Mouse (Mus musculus) embryonic stem cell, embryonic (primary cell): Measurements from ENCODE around the gene 1700029I15Rik.

Experiments
- CTCF ChIA-PET, 4 experiments: fragments of 300-600 bp in 2 of 4; fragments of 350-600 bp in 2 of 4; sonication (Branson Sonifier 250); formaldehyde crosslinking; loops; one replicate each; lab custom pipeline; 2022; ENCODE audit warnings: inconsistent platforms in 2 of 4; lab: Charles Lee
- POLR2A ChIA-PET, 4 experiments: fragments of 300-600 bp in 2 of 4; fragments of 350-600 bp in 2 of 4; sonication (Branson Sonifier 250); formaldehyde crosslinking; loops; one replicate each; lab custom pipeline; 2022; ENCODE audit warnings: antibody characterized with exemption in 4 of 4, inconsistent platforms in 1 of 4; lab: Charles Lee

1700029I15Rik gene

DNA sequence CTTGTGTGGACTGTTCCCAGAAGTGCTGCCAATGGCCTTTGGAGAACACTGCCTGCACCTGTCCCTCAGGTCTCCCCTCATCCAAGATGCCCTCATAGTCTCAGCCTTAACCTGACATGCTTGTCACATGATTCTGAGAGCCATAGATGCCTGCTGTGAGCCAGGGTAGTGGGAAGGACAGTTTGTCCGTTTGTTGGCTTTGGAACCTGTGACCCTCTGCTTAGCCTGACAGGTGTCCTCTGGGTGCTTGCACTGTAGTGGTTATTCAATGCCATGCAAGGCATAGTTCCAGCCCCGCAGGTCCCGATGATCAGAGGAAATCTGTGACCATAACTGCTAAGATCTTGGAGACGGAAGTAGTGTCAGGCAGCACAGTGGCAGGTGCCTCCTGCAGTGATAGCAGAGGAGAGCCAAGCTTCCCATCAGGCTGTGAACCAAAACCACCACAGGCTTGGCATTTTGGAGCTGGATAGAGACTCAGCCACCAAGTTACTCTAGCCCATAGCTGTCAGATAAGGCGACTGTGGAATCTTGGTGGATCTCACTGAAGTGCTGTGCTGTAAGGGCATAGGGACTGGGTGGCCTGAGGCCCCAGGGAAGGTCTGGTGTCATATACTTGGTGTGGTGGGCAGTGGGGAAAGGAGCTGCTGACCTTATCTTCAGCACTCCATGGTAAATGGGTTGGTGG is at the start of gene 1700029I15Rik:
1700029I15Rik (plus strand) TSS at position 638 of the 688 bp plus-strand sequence.
- CTCF ChIA-PET: no interaction called here
- POLR2A ChIA-PET: interaction anchor here in 2 of 4 experiments (0.6 kb wide), 3 partner anchors 95 to 1843 kb away, joined by 3 to 4 read pairs (median 3); no protein-coding TSS in a partner anchor

GRCm38 (mm10) chr2:92342418-92342817 is 39.9 kb upstream of the 1700029I15Rik start:
- POLR2A ChIA-PET: interaction anchor here in 1 of 4 experiments (1.1 to 1.4 kb wide), 2 partner anchors 9 to 11 kb away, joined by 3 to 4 read pairs; no protein-coding TSS in a partner anchor
- CTCF ChIA-PET: interaction anchor here in 1 of 4 experiments (1.0 to 1.2 kb wide), 2 partner anchors 25 to 66 kb away, joined by 3 to 4 read pairs; no protein-coding TSS in a partner anchor

GRCm38 (mm10) chr2:92347191-92347590 is 35.1 kb upstream of the 1700029I15Rik start:
- ChIA-PET CTCF (no interaction called here), POLR2A (interaction anchor here in 2 of 4 experiments (0.6 to 1.6 kb wide), 2 partner anchors 20 to 23 kb away, joined by 4 to 10 read pairs; no protein-coding TSS in a partner anchor)

DNA sequence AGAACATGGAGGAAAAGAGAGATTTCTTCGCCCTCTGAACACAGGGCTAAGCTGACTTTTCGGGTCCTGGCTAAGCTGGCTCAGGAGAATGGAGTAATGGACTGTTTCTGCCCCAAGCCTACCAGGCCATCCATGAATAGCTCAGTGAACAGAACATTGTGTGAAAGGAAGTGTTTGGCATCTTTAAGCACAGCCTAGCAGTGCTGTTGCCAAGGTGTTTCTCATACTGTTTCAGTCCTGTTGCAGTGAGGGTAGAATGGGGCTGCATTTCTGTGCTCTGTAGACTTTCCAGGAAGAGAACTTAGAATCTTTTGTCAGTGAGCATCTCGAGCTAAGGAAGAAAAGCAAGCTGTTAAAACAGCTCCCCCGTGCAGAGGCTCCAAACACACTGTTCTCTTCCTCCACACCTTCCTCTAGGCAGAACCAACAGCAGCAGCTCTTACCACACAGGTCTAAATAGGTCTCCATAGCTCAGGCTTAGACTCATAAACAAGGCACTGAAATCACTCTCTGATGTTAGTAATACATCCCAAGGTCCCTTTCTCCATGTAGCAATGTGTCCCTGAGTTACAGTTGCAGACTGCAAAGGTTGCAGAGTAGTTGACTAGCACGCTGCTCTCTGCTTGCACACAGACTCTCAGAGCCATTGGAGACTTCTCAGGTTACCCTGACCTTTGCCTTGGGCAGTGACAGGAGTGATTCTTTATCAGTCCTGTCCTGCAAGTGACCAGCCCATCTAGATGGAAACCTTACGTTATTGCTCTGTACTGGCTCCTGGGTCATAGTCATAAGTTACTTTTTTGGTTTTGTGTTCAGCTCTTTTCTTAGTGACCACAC is 32.5 kb upstream of the 1700029I15Rik start:
- CTCF ChIA-PET: interaction anchor here in 2 of 4 experiments (0.6 to 0.7 kb wide), 2 partner anchors 50 to 155 kb away, joined by 3 read pairs; no protein-coding TSS in a partner anchor
- POLR2A ChIA-PET: interaction anchor here in 2 of 4 experiments (0.7 to 1.8 kb wide), 4 partner anchors 8 to 141 kb away, joined by 3 to 6 read pairs (median 3); partner anchors contain the start of genes Large2 (in 1 of the 2) and Pex16 (in 1 of the 2)

- CTCF ChIA-PET: no interaction called here
Observed at GRCm38 (mm10) chr2:92350686-92351085, 31.7 kb upstream of the 1700029I15Rik start.

DNA sequence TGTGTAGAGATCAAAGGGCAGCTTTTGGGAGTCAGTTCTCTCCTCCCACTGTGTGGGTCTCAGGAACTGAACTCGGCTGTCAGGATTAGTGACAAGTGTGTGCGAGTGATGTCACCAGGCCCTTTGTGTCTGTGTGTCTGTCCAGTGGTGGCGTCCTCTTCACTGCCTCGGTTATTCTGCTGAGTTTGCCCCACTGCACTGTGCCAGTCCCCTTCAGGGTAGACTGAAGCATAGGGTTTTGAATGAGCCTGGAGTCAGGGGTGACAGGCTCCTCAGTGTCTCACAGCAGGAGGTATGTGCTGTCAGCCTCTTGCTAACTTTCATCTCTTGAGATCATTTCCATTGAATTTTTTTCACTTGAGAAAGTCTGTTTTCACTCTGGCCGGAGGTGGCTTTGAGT is 28.9 kb upstream of the 1700029I15Rik start:
- ChIA-PET CTCF (interaction anchor here in 1 of 4 experiments (1.2 kb wide), 1 partner anchor 423 kb away, joined by 3 read pairs; no protein-coding TSS in a partner anchor), POLR2A (no interaction called here)

More at GRCm38 (mm10) chr2:92350686-92351085, 31.7 kb upstream of the 1700029I15Rik start:
- POLR2A ChIA-PET: interaction anchor here in 2 of 4 experiments (0.6 to 1.4 kb wide), 4 partner anchors 7 to 17 kb away, joined by 3 to 4 read pairs (median 3); no protein-coding TSS in a partner anchor

- CTCF ChIA-PET: interaction anchor here in 2 of 4 experiments (0.6 to 1.2 kb wide), 2 partner anchors 299 to 424 kb away, joined by 3 to 4 read pairs; no protein-coding TSS in a partner anchor
- POLR2A ChIA-PET: no interaction called here
Observed at GRCm38 (mm10) chr2:92354224-92354623, 28.1 kb upstream of the 1700029I15Rik start.

DNA sequence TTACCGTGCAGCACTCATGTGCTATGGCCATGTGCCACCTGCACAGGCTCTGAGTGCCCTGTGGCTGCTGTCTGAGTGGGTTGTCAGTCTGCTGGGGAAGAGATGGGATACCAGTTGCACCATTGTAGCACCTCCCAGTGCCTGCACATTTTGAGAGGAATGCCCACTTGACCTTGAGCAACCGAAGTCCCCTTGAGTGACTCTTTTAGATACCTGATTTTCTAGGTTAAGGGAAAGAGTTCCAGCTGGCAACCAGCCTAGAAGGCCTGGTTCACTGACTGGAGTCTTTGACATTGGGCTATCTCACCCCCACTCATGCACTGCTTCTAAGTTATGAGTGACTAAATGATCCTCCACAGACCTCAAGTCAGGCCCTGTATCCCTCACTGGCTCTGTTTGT is 23.0 kb upstream of the 1700029I15Rik start:
- ChIA-PET POLR2A (interaction anchor here in 2 of 4 experiments (1.1 to 1.8 kb wide), 5 partner anchors 7 to 51 kb away, joined by 3 to 6 read pairs (median 3); partner anchors contain the start of genes Large2 (in 1 of the 2) and Pex16 (in 1 of the 2)), CTCF (no interaction called here)

GRCm38 (mm10) chr2:92360186-92360823 is 22.0 kb upstream of the 1700029I15Rik start:
- CTCF ChIA-PET: interaction anchor here in 2 of 4 experiments (0.6 to 1.0 kb wide), 2 partner anchors 126 to 379 kb away, joined by 3 read pairs; no protein-coding TSS in a partner anchor
- POLR2A ChIA-PET: interaction anchor here in 2 of 4 experiments (1.1 to 1.8 kb wide), 5 partner anchors 9 to 50 kb away, joined by 3 to 5 read pairs (median 3); partner anchors contain the start of genes Large2 (in 1 of the 2) and Pex16 (in 1 of the 2)

- POLR2A ChIA-PET: interaction anchor here in 1 of 4 experiments (1.8 kb wide), 1 partner anchor 8 kb away, joined by 5 read pairs; no protein-coding TSS in a partner anchor
- CTCF ChIA-PET: interaction anchor here in 1 of 4 experiments (1.0 kb wide), 1 partner anchor 125 kb away, joined by 3 read pairs; no protein-coding TSS in a partner anchor
Observed at GRCm38 (mm10) chr2:92360893-92361292, 21.4 kb upstream of the 1700029I15Rik start.

DNA sequence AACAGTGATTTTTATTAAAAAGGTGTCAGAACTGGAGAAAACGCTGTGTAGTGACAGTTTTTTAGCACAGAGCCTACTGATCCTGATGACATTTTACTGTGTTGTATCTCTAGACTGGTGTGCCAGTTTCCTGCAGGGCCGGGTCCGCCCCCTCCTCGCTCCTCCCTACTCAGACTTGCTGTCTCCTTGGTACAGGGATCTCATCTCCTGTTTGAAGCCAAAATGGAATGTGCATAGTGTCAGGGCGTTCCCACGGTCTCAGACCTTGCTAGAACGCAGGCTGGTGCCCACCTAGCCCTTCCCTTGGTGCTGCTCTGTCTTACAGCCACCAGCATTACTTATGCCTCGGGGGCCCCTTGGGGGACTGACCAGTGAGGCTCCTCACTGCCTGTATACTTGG is 20.5 kb upstream of the 1700029I15Rik start:
- CTCF ChIA-PET: no interaction called here
- POLR2A ChIA-PET: no interaction called here

DNA sequence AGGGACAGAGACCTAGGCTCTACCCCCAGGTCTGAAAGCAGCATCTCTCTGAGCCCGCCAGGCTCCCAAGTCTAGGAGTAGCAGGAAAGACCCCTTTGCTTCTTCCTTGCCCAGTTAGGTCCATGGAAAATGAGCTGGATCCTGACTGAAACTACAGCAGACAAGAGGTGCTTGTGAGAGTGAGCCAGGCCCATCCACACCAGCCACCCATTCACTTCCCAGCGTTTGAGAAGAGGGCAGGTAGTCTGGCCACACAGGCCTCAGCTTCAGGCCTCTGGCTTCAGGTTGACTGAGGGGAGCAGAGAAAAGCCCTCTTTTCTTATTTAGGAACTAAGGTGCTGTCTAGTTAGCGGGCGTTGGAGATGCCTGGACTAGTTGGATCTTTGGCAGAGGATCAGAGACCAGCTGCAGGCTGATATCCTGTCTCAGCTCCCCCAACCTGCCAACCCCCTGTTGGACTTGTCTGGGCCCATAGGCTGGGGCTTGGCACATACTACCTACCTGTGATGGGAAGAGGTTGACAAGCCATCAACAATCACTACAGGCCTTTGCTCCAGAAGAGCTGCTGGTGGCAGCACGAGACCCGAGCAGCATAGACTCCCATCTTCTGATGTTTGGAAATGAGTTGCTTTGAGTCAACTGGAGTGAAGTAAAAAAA is 19.6 kb upstream of the 1700029I15Rik start:
- POLR2A ChIA-PET: interaction anchor here in 3 of 4 experiments (0.8 to 2.0 kb wide), 4 partner anchors 9 to 17 kb away, joined by 3 to 8 read pairs (median 5); partner anchors contain the start of genes Large2 (in 2 of the 3) and Pex16 (in 2 of the 3)
- CTCF ChIA-PET: interaction anchor here in 1 of 4 experiments (0.5 to 0.6 kb wide), 2 partner anchors 623 to 1539 kb away, joined by 7 to 8 read pairs; no protein-coding TSS in a partner anchor

DNA sequence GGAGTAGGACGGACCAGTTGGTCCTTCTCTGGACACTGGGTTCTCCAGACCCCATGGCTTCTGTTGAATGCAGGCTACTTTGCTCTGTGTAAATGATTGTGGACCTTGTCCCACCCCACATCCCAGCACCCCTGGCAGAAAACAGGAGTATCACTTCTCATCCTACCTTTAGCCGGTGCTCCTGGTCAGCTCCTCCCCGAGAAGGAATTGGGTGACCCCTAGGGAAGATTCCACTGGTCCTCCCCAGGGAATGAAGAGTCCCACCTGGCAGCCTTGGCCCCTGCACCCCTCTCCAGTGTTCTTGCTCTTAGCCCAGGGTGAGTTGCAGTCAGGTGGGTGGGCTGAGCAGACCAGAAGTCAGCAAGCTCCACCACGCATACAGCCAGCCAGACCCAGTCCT is 18.3 kb upstream of the 1700029I15Rik start:
- POLR2A ChIA-PET: interaction anchor here in 3 of 4 experiments (0.7 to 2.0 kb wide), 3 partner anchors 11 to 51 kb away, joined by 3 to 8 read pairs (median 5); partner anchors contain the start of genes Large2 (in 2 of the 3) and Pex16 (in 2 of the 3)
- CTCF ChIA-PET: no interaction called here

DNA sequence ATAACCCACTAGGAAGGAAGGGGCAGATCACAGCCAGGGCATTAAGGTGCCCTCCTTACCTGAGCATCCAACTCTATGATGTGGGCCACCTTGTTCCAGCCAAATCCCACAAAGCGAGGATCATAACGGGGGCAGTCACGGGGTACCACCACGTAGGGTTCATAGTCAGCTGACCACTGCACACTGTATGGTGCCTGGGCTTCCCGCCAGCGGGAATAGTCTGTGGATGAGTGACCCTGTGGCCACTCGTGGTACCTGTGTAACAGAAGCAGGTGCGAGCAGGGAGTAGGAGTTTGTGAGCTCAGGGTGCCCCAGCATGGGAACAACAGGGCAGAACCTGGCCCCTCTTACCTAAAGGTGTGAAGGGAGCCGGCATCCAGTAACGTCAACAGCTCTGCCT is 16.8 kb upstream of the 1700029I15Rik start:
- POLR2A ChIA-PET: interaction anchor here in 2 of 4 experiments (2.5 to 13.4 kb wide), 4 partner anchors 7 to 62 kb away, joined by 6 to 178 read pairs (median 19); partner anchors contain the start of genes Large2 (in 2 of the 2), Pex16 (in 2 of the 2) and Cry2 (in 1 of the 2)
- CTCF ChIA-PET: interaction anchor here in 1 of 4 experiments (0.8 kb wide), 1 partner anchor 21 kb away, joined by 3 read pairs; no protein-coding TSS in a partner anchor

DNA sequence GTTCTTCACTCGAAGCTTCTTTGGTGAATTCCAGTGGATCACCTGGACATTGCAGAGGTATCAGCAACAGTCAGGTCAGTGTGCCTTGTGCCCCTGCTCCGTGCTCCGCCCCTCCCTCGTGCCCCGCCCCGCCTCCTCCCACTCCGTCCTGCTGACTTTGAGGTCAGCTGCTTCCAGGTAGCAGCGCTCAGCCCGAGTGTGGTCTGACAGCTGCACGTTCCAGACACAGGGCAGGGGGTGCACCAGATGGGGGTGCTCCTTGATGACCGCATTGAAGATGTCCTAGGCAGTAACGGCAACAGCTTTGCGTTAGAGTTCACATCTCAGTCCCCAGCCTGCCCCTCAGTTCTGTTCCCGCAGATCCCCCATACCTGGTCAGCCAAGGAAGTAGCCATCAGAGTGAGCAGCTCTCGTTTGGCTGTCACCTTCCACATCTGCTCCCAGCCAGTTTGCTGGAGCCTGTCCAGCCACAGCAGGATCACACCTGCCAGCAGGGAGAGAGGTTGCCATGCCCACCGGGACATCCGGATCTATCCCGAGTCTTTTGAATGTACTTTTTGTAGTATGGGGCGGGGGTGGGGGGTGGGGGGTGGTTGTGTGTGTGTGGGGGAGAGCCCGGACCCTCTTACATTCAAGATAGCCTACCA is 14.8 kb upstream of the 1700029I15Rik start:
- ChIA-PET CTCF (interaction anchor here in 2 of 4 experiments (0.5 to 1.3 kb wide), 4 partner anchors 10 to 435 kb away, joined by 3 to 5 read pairs (median 4); partner anchors contain the start of gene Mdk (in 1 of the 2)), POLR2A (interaction anchor here in 3 of 4 experiments (0.6 to 13.4 kb wide), 24 partner anchors 8 to 1563 kb away, joined by 3 to 178 read pairs (median 4); partner anchors contain the start of genes Large2 (in 2 of the 3), Pex16 (in 2 of the 3), Cry2 (in 1 of the 3) and Ddb2 (in 1 of the 3))
